Mouse (Mus musculus): ENCODE results near the gene 1700037H04Rik. TPM values are rescaled to one million over a fixed set of nuclear protein-coding genes. Genes with fewer than 3 reads are reported as not detected.

The 1700037H04Rik gene
- polyA plus RNA-seq, 1 experiment from 2014 or later: 94.3 TPM

- Histone ChIP-seq H3K36me3 (peaks cover 35% of the 10 kb centered on the region), H3K4me3 (no peak overlapping the region), H3K27me3 (no peaks in the 10 kb centered on the region), H3K27ac (peak overlapping the region; percentile 85), H3K4me2 (0 out of 2 replicates have a peak overlapping the region, but pooled peaks have one; percentile 26), H3K9ac (peak overlapping the region; percentile 35; the same call in 1 of the 2 replicates), H3K9me3 (no peaks in the 10 kb centered on the region), H3K4me1 (replicated peaks) (peaks cover 43% of the 10 kb centered on the region)
- WGBS: 14% methylated on average over 10 of the region's 10 CpGs
- ATAC-seq (ENCODE audit: low FRiP score): peak; percentile 30
Measured at GRCm38 (mm10) chr2:131190344-131191004, 30.6 kb upstream of the 1700037H04Rik start.

DNA sequence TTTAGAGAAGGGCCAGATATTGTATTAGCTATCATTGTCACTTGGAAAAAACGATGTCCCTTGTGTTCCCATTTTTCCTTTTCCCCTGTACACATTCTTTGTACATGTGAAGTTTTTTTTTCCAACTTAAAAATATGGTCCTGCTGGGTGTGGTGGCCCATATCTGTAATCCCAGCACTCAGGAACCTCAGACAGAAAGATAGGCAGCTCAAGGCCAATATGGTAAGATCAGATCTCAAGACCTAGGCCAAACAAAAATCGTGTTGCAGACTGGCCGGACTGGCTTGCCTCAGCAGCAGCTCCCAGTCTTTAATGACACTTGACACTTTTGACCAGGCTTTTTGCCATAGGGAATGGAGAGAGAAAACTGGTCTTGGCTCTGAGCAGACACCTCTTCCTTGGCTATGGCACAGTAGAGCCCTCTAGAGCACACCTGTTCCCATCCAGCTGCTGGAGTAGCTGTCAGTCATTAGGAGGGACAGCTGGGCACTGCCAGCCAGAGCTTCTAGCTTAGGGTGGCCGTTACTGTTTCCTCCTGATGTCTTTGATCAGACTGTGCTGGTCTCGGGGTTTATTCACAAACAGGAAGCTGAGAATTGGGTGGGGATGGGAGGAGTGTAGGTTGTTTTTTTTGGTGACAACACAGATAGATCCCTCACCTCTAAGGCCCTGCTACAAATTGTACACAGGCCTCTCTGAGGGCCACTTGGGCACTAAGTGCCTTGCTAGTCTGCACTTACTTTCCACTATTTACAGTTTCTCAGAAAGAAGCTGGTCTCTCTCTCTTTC, 29.8 kb upstream of the 1700037H04Rik start:
- Histone ChIP-seq H3K27me3 (no peaks in the 10 kb centered on the region), H3K9me3 (no peaks in the 10 kb centered on the region), H3K27ac (peak overlapping the region; percentile 85), H3K9ac (0 out of 2 replicates have a peak overlapping the region, but pooled peaks have one; percentile 19), H3K36me3 (peaks cover 30% of the 10 kb centered on the region), H3K4me1 (replicated peaks) (peaks cover 43% of the 10 kb centered on the region), H3K4me3 (no peak overlapping the region), H3K4me2 (peak overlapping the region; percentile 26)
- WGBS: 55% methylated on average over 5 of the region's 5 CpGs
- ATAC-seq (ENCODE audit: low FRiP score): no peak

DNA sequence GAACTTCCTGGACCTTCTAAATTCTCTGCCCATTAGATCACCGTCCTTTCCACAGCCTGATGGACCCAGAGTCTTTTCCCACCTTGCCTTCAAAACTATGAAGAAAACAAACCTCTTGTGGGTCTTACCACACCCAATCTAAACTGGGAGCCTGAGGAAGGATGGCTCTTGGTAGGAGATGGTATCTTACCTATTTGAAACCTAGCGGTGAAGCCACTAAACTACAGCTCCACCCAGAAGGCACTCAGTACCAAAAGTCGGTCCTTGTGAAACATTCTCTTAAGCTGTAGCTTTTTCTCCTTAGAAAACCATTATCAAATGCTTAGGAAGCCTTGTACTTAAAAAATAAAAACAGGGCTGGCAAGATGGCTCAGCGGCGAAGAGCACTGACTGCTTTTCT, 28.4 kb upstream of the 1700037H04Rik start:
- H3K9me3 ChIP-seq: no peaks in the 10 kb centered on the region
- H3K4me2 ChIP-seq: peak overlapping the region; percentile 82
- H3K4me1 ChIP-seq (replicated peaks): peaks cover 43% of the 10 kb centered on the region
- H3K4me3 ChIP-seq: no peak overlapping the region
- H3K27me3 ChIP-seq: no peaks in the 10 kb centered on the region
- H3K27ac ChIP-seq: no peak overlapping the region
- WGBS: 95% methylated on average over 5 of the region's 5 CpGs
- no peak overlapping the region for H3K9ac ChIP-seq
- ATAC-seq (ENCODE audit: low FRiP score): no peak
- peaks cover 16% of the 10 kb centered on the region for H3K36me3 ChIP-seq

GRCm38 (mm10) chr2:131187602-131187922, 27.7 kb upstream of the 1700037H04Rik start:
- Histone ChIP-seq H3K27me3 (no peaks in the 10 kb centered on the region), H3K27ac (peak overlapping the region; percentile 86), H3K9ac (peak overlapping the region; percentile 83), H3K4me2 (peak overlapping the region; percentile 82), H3K9me3 (no peaks in the 10 kb centered on the region), H3K4me1 (replicated peaks) (peaks cover 43% of the 10 kb centered on the region), H3K36me3 (peaks cover 8% of the 10 kb centered on the region), H3K4me3 (peak overlapping the region; percentile 65)
- WGBS: 19% methylated on average over 3 of the region's 3 CpGs
- ATAC-seq (ENCODE audit: low FRiP score): no peak

DNA sequence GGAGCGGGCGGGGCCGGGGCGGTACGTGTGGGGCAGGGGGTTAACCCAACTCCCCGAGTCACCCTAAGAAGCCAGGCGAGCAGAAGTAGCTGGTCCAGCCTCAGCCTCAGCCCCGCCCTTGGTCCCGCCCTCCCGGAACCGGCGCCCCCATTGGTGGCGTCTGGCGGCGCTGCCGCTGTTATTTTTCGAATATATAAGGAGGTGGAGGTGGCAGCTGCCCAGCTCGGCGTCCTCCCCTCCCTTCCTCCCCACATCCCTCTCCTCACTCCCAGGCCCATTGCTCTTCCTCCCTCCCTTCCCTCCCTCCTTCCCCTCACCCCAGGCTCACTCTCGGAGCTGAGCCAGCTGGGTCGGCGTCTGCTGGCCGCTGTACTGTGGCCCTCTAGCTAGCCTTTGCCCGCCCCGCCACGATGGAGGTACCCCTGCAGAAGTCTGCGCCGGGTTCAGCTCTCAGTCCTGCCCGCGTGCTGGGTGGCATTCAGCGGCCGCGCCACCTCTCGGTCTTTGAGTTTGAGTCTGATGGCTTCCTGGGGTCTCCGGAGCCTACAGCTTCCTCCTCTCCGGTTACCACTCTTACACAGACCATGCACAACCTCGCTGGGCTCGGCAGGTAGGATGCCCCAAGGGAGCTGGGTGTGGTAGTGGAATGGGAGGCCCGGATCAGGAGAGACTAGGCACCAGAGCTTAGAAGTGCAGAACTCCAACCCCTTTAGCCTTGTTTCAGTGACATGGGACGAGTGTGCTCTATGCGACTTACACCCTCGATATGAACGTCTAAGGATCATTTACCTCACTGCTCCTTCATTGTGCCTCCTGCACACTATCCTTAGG, 27.1 kb upstream of the 1700037H04Rik start, which contains the start of the genes Cdc25b and Spef1:
Gene Cdc25b, plus strand, starts transcription at position 179 of the 831 bp plus-strand sequence.
Gene Spef1, minus strand, starts transcription at position 512 of the 831 bp plus-strand sequence.
- 1% methylated on average over 35 of the region's 43 CpGs for WGBS
- Histone ChIP-seq H3K9me3 (no peaks in the 10 kb centered on the region), H3K27ac (peak within 1 kb of the TSS; percentile 86), H3K27me3 (no peaks in the 10 kb centered on the region), H3K9ac (peak within 1 kb of the TSS; percentile 83), H3K36me3 (peaks cover 6% of the 10 kb centered on the region; the same call in 1 of the 2 replicates), H3K4me1 (replicated peaks) (peaks cover 43% of the 10 kb centered on the region), H3K4me3 (peak within 1 kb of the TSS; percentile 65), H3K4me2 (peak within 1 kb of the TSS; percentile 82)
- peak; percentile 83 for ATAC-seq (ENCODE audit: low FRiP score)

DNA sequence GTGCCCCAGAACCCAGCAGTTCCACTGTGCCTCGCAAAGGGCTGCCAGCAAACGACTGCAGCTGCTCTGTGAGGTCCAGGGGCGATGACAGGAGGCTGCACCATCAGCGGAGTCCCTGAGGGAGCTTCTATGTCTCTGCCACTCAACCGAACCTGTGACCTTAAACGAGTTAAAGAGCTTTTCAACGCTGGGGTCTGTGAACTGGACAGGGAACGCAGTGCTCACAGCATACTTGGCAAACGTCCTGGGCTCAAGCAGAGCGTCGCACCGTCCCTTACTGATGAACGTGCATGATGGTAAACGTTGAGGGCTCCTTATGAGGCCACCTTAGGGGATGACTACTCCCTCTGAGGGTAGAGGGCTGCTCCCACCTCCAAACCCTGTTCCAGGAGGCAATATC, 26.5 kb upstream of the 1700037H04Rik start:
- peak overlapping the region; percentile 83 for H3K9ac ChIP-seq
- H3K36me3 ChIP-seq: peaks cover under 1% of the 10 kb centered on the region; the same call in 1 of the 2 replicates
- peak overlapping the region; percentile 40; the same call in 1 of the 2 replicates for H3K27ac ChIP-seq
- no peaks in the 10 kb centered on the region for H3K9me3 ChIP-seq
- H3K4me2 ChIP-seq: peak overlapping the region; percentile 82
- no peaks in the 10 kb centered on the region for H3K27me3 ChIP-seq
- peak overlapping the region; percentile 65 for H3K4me3 ChIP-seq
- peak; percentile 44; the same call in 1 of the 2 replicates for ATAC-seq (ENCODE audit: low FRiP score)
- 2% methylated on average over 14 of the region's 14 CpGs for WGBS
- H3K4me1 ChIP-seq (replicated peaks): peaks cover 39% of the 10 kb centered on the region

DNA sequence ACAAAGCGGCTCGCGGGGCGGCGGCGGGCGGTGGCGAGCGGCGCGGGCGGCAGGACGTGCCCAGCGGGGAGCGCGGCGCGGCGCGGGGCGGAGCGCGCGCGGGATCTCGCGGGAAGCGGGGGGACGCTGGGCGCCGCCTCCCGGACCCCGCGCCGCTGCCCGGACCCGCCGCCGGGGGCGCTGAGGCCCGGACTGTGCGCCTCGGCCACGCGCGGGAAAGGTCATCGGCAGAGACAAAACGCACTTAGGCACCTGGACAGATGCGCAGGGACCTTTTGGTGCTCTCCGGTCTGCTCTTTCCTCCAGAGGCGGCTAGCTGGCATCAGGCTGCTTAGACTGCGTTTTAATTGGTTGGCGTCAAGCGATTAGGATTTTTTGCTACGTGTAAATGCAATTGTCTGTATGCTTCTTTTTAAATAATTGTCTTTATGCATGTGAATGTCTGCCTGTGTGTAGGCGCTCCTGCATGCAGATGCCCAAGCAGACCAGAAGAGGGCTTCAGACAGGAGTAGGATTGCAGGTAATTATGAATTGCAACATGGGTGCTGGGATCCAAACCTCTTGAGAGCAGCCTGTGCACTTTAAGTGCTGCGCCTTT, 20.2 kb upstream of the 1700037H04Rik start, which contains the start of gene Cenpb:
Gene Cenpb, minus strand, starts transcription at position 78 of the 598 bp plus-strand sequence.
- ATAC-seq (ENCODE audit: low FRiP score): peak; percentile 82
- Histone ChIP-seq H3K9me3 (no peaks in the 10 kb centered on the region), H3K4me3 (peak within 1 kb of the TSS; percentile 90), H3K27ac (peak within 1 kb of the TSS; percentile 96), H3K27me3 (no peaks in the 10 kb centered on the region), H3K36me3 (peaks cover 3% of the 10 kb centered on the region; the same call in 1 of the 2 replicates), H3K9ac (peak within 1 kb of the TSS; percentile 98), H3K4me1 (replicated peaks) (peaks cover 40% of the 10 kb centered on the region), H3K4me2 (peak within 1 kb of the TSS; percentile 99)
- WGBS: 3% methylated on average over 36 of the region's 57 CpGs

DNA sequence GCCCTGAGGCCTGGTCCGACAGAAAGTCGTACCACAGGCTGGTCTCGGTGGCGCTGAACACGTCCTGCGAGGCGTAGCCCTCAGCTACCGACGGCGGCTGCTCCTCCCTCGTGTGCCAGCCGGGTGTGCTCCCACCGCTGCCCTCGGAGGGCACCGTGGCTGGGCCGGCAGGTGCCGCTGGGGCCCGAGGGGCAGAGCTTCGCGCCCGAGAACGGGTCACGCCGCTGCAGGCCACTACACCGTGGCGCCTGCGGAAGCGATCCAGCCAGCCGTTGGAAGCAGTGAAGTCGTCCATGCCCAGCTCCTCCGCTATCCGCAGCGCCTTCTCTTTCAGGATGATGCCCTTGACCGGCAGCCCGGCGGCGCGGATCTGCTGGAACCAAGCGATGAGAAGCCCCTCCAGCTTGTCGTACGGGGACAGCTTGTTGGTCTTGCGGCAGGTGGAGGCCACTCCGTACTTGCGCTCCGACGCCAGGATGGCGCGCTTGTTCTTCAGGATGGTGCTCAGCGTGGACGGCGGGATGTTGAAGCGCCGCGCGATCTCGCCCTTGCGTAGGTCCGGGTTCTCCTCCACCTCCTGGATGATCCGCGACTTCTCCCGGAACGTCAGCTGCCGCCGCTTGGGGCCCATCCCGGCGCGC, 19.5 kb upstream of the 1700037H04Rik start:
- ATAC-seq (ENCODE audit: low FRiP score): peak; percentile 57
- peak overlapping the region; percentile 99 for H3K4me2 ChIP-seq
- H3K4me3 ChIP-seq: peak overlapping the region; percentile 90
- H3K9me3 ChIP-seq: no peaks in the 10 kb centered on the region
- under 1% methylated on average over 66 of the region's 67 CpGs for WGBS
- H3K27ac ChIP-seq: peak overlapping the region; percentile 96
- H3K4me1 ChIP-seq (replicated peaks): peaks cover 48% of the 10 kb centered on the region
- H3K36me3 ChIP-seq: peaks cover 3% of the 10 kb centered on the region; the same call in 1 of the 2 replicates
- no peaks in the 10 kb centered on the region for H3K27me3 ChIP-seq
- H3K9ac ChIP-seq: peak overlapping the region; percentile 98

- no peaks in the 10 kb centered on the region for H3K27me3 ChIP-seq
- H3K4me1 ChIP-seq (replicated peaks): peaks cover 53% of the 10 kb centered on the region
- H3K4me2 ChIP-seq: peak overlapping the region; percentile 99
- no peaks in the 10 kb centered on the region for H3K9me3 ChIP-seq
- ATAC-seq (ENCODE audit: low FRiP score): peak; percentile 9
- peaks cover 3% of the 10 kb centered on the region; the same call in 1 of the 2 replicates for H3K36me3 ChIP-seq
- H3K27ac ChIP-seq: peak overlapping the region; percentile 96
- peak overlapping the region; percentile 90 for H3K4me3 ChIP-seq
- WGBS: 24% methylated on average over 26 of the region's 26 CpGs
- peak overlapping the region; percentile 98 for H3K9ac ChIP-seq
Measured at GRCm38 (mm10) chr2:131178828-131179245, 19.0 kb upstream of the 1700037H04Rik start.

- Histone ChIP-seq H3K4me1 (replicated peaks) (peaks cover 59% of the 10 kb centered on the region), H3K9ac (peak overlapping the region; percentile 98), H3K27me3 (peaks cover 8% of the 10 kb centered on the region), H3K4me2 (peak overlapping the region; percentile 99), H3K4me3 (peak overlapping the region; percentile 90), H3K36me3 (peaks cover 3% of the 10 kb centered on the region; the same call in 1 of the 2 replicates), H3K9me3 (no peaks in the 10 kb centered on the region), H3K27ac (0 out of 2 replicates have a peak overlapping the region, but pooled peaks have one; percentile 18)
- WGBS: 89% methylated on average over 9 of the region's 9 CpGs
- no peak for ATAC-seq (ENCODE audit: low FRiP score)
Measured at GRCm38 (mm10) chr2:131177932-131178331, 18.1 kb upstream of the 1700037H04Rik start.
